Mouse (Mus musculus) lung, embryonic 14.5 days (tissue): ENCODE measurements around the gene Nefh. TPM values are rescaled to one million over a fixed set of nuclear protein-coding genes. Genes with fewer than 3 reads are reported as not detected.

Experiments
- ATAC-seq: fragments of 200-750 bp; cut with Nextera tagmentation; 2 replicates; pipeline ENCODE4 v1.8.0; 2017; ENCODE audit warnings: mild to moderate bottlenecking, moderate TSS enrichment, moderate library complexity; ENCODE audit not compliant: insufficient read depth
- DNase-seq: peaks from one replicate; pipeline ENCODE4 v3.0.0-alpha.2; 2015
- H3K27ac ChIP-seq: fragments of 300-500 bp; sonication (generic); 2 replicates; pipeline ENCODE4 v1.5.1; 2014; ENCODE audit warnings: low read depth, mild to moderate bottlenecking, moderate library complexity
- H3K27me3 ChIP-seq: fragments of 300-500 bp; sonication (generic); 2 replicates; pipeline ENCODE4 v1.6.1; 2014; ENCODE audit warnings: low read length, control low read depth; ENCODE audit not compliant: insufficient read depth
- H3K36me3 ChIP-seq: fragments of 300-500 bp; sonication (generic); 2 replicates; pipeline ENCODE4 v1.6.1; 2014; ENCODE audit warnings: control low read depth; ENCODE audit not compliant: insufficient read depth
- H3K4me1 ChIP-seq: fragments of 300-500 bp; sonication (generic); 2 replicates; pipeline ENCODE4 v1.6.1; 2014; ENCODE audit warnings: antibody characterized with exemption, control low read depth; ENCODE audit not compliant: insufficient read depth
- H3K4me2 ChIP-seq: fragments of 300-500 bp; sonication (generic); 2 replicates; pipeline ENCODE4 v1.6.1; 2014; ENCODE audit warnings: mild to moderate bottlenecking
- H3K4me3 ChIP-seq: fragments of 300-500 bp; sonication (generic); 2 replicates; pipeline ENCODE4 v1.5.1; 2014; ENCODE audit warnings: low read depth, low read length
- H3K9ac ChIP-seq: fragments of 300-500 bp; sonication (generic); 2 replicates; pipeline ENCODE4 v1.6.1; 2014
- H3K9me3 ChIP-seq: fragments of 300-500 bp; sonication (generic); 2 replicates; pipeline ENCODE4 v1.6.1; 2016; ENCODE audit warnings: low read depth, low read length, control low read depth
- CTCF ChIP-seq: IDR thresholded peaks from 2 replicates; pipeline ENCODE4 v1.5.1; 2016; ENCODE audit warnings: antibody characterized with exemption, low read depth
- WGBS: fragments of 180-500 bp; shearing (Covaris S2); extraction: QIAGEN DNeasy Blood & Tissue Kit; methylation state at CpG from one replicate; pipeline ENCODE4 v1.1.7; 2014; 5-methylcytosine and 5-hydroxymethylcytosine counted together
- microRNA-seq: library from miRNA; unstranded; fragments of <30 nt; microRNA quantifications from one replicate; pipeline ENCODE4, GENCODE M21; 2016; ENCODE audit warnings: borderline number of aligned reads
- polyA plus RNA-seq: library from polyadenylated mRNA; unstranded; fragments of >200 nt; fragmentation: Nextera tagmentation; extraction: Ambion mirVana; gene quantifications from 2 replicates; pipeline ENCODE4 v1.2.1, GENCODE M21; 2014

Nefh gene
- polyA plus RNA-seq, 1 experiment from 2014 or later = 0.36 TPM

DNA sequence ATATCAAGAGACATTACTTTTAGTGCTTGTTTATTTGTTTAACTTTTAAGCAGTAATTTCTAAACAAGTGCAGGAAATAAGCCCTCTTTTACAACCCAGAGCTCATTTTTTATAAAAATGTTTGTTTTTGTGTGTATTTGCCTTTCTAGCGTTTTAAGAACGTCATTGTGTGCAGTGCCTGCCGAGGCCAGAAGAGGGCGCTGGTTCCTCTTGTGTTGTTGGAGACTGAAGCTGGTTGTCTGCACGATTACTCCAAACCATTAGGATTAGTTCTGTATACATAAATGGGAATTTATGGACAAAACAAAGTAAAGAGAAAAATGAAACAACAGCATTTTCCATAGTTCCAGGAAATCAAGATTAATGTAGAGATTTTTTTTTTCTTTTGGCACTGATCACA, 47.4 kb downstream of the Nefh start:
- Histone ChIP-seq H3K36me3 (peaks cover 47% of the 10 kb centered on the region), H3K4me3 (no peak overlapping the region), H3K27ac (no peak overlapping the region), H3K27me3 (no peaks in the 10 kb centered on the region), H3K9ac (no peak overlapping the region), H3K4me1 (peaks cover 5% of the 10 kb centered on the region; the same call in 1 of the 2 replicates), H3K4me2 (no peak overlapping the region), H3K9me3 (no peaks in the 10 kb centered on the region)
- DNase-seq = peak; percentile 22
- peak; percentile 52 for TF ChIP-seq CTCF
- no peak for ATAC-seq
- WGBS = 70% methylated on average over 5 of the region's 5 CpGs

DNA sequence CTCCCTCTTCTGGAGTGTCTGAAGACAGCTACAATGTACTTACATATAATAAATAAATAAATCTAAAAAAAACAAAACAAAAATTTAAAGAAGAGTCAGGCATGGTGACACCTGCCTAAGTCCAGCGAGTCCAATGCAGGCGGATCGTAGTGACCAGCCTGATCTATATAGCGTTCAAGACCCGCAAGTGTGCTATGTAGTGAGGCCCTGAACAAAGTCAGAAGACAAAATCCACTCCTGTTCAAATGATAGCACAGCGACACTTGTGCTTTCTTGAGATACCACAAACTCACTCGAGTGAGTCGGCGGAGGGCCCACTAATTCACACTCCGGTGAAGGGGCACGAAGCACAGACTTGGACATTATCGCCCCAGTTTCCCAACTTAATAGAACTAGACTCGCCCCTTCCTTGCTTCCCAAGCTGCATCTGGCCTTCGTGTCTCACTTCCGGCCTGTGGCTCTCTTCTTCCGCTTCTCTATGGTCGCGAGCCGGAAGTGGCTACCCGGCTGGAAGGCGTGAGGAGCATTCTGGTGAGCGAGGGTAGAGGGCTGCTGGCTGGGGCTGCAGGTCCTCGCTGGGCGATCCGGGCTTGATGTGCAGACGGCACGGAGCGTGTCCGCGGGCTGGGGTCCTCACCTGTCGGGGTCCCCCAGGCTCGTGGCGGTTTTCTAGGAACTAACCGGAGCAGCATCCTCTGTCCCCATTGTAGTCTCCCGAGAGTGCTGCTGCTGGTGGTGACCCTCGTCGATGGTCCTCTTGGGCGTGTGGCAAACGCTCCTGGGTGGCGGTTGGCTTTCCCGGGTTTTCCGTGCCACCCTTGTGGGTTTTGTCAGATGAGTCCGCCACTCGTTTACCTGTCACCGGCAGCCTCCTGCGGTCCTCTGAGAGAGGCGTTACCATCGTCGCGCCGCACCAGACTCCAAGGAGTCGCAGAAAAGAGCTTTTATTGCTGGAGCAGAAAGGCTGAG, 52.7 kb downstream of the Nefh start, which contains the start of gene Thoc5:
Gene Thoc5, plus strand, starts transcription at position 473 of the 969 bp plus-strand sequence.
- H3K4me1 ChIP-seq = peaks cover 5% of the 10 kb centered on the region; the same call in 1 of the 2 replicates
- H3K4me3 ChIP-seq = peak within 1 kb of the TSS; percentile 83
- ATAC-seq = peak; percentile 95
- H3K27ac ChIP-seq = peak within 1 kb of the TSS; percentile 75
- DNase-seq = peak; percentile 90
- no peaks in the 10 kb centered on the region for H3K27me3 ChIP-seq
- 2% methylated on average over 52 of the region's 52 CpGs for WGBS
- no peak for TF ChIP-seq CTCF
- H3K9ac ChIP-seq = peak within 1 kb of the TSS; percentile 80
- peaks cover 7% of the 10 kb centered on the region; the same call in 1 of the 2 replicates for H3K36me3 ChIP-seq
- H3K4me2 ChIP-seq = peak within 1 kb of the TSS; percentile 82
- H3K9me3 ChIP-seq = no peaks in the 10 kb centered on the region

Small RNAs within 50 kb of the gene (microRNA-seq; reads per million reads assigned to microRNA genes)
- not detected for gene Mir6918

Other genes starting within 250 kb of the Nefh start
- 736 and 777 TPM in 2 replicates for gene Uqcr10, start 243.7 kb downstream of the Nefh start, polyA plus RNA-seq
- gene Zmat5, start 243.4 kb downstream of the Nefh start, polyA plus RNA-seq = 70.4 and 74.1 TPM in 2 replicates
- gene Cabp7, start 201.3 kb downstream of the Nefh start, polyA plus RNA-seq = 0.17 and 0.18 TPM in 2 replicates
- gene Nf2, start 98.5 kb downstream of the Nefh start, polyA plus RNA-seq = 43.3 and 47.6 TPM in 2 replicates
- gene Nipsnap1, start 74.1 kb downstream of the Nefh start, polyA plus RNA-seq = 32.0 and 32.4 TPM in 2 replicates
- gene Thoc5, start 52.7 kb downstream of the Nefh start, polyA plus RNA-seq = 37.7 and 43.4 TPM in 2 replicates
- gene Ap1b1, start 38.8 kb upstream of the Nefh start, polyA plus RNA-seq = 45.6 and 48.9 TPM in 2 replicates
- 0.75 and 0.78 TPM in 2 replicates for gene Rasl10a, start 110.1 kb upstream of the Nefh start, polyA plus RNA-seq
- gene Gas2l1, start 117.3 kb upstream of the Nefh start, polyA plus RNA-seq = 33.2 and 36.3 TPM in 2 replicates
- 27.9 and 29.9 TPM in 2 replicates for gene Rhbdd3, start 150.9 kb upstream of the Nefh start, polyA plus RNA-seq
- 398 and 449 TPM in 2 replicates for gene Ewsr1, start 151.2 kb upstream of the Nefh start, polyA plus RNA-seq
- 50.7 and 52.1 TPM in 2 replicates for gene Emid1, start 204.2 kb upstream of the Nefh start, polyA plus RNA-seq